Mouse (Mus musculus) midbrain, embryonic 11.5 days (tissue): ENCODE measurements at regions not wholly inside any gene's neighbourhood (a gene's known extent, or its start where the extent isn't known, plus 50 kb on each side); places are given as distances from the start of the nearest gene placed in this dataset.

Experiments
- ATAC-seq: fragments of 200-750 bp; cut with Nextera tagmentation; 2 replicates; pipeline ENCODE4 v1.8.0; 2017; ENCODE audit warnings: moderate TSS enrichment, moderate library complexity; ENCODE audit not compliant: low FRiP score
- DNase-seq: peaks from one replicate; pipeline ENCODE4 v3.0.0; 2015; ENCODE audit warnings: low spot score; ENCODE audit errors: missing footprints
- H3K27ac ChIP-seq: fragments of 300-500 bp; sonication (generic); 2 replicates; pipeline ENCODE4 v1.5.1; 2014; ENCODE audit warnings: low read depth, low read length
- H3K27me3 ChIP-seq: fragments of 300-500 bp; sonication (generic); 2 replicates; pipeline ENCODE4 v1.6.1; 2014; ENCODE audit warnings: mild to moderate bottlenecking, low read length, moderate library complexity, mixed read lengths; ENCODE audit not compliant: control insufficient read depth, insufficient read depth
- H3K36me3 ChIP-seq: fragments of 300-500 bp; sonication (generic); 2 replicates; pipeline ENCODE4 v1.6.1; 2014; ENCODE audit warnings: mild to moderate bottlenecking, low read length, moderate library complexity, mixed read lengths; ENCODE audit not compliant: control insufficient read depth, insufficient read depth
- H3K4me1 ChIP-seq: fragments of 300-500 bp; sonication (generic); 2 replicates; pipeline ENCODE4 v1.6.1; 2014; ENCODE audit warnings: low read length; ENCODE audit not compliant: control insufficient read depth, insufficient read depth
- H3K4me2 ChIP-seq: fragments of 300-500 bp; sonication (generic); 2 replicates; pipeline ENCODE4 v1.6.1; 2014; ENCODE audit warnings: mild to moderate bottlenecking, moderate library complexity
- H3K4me3 ChIP-seq: fragments of 300-500 bp; sonication (generic); 2 replicates; pipeline ENCODE4 v1.5.1; 2014; ENCODE audit warnings: low read depth, low read length
- H3K9ac ChIP-seq: fragments of 300-500 bp; sonication (generic); 2 replicates; pipeline ENCODE4 v1.6.1; 2014; ENCODE audit warnings: low read length
- H3K9me3 ChIP-seq: fragments of 300-500 bp; sonication (generic); 2 replicates; pipeline ENCODE4 v1.6.1; 2016; ENCODE audit warnings: low read length; ENCODE audit not compliant: control insufficient read depth
- WGBS: fragments of 180-500 bp; shearing (Covaris S2); extraction: QIAGEN DNeasy Blood & Tissue Kit; methylation state at CpG from one replicate; pipeline ENCODE4 v1.1.7; 2014; 5-methylcytosine and 5-hydroxymethylcytosine counted together

- Histone ChIP-seq H3K9me3 (no peaks in the 10 kb centered on the region), H3K27ac (no peak overlapping the region), H3K4me3 (no peak overlapping the region), H3K36me3 (no peaks in the 10 kb centered on the region), H3K4me1 (no peaks in the 10 kb centered on the region), H3K9ac (no peak overlapping the region), H3K4me2 (no peak overlapping the region), H3K27me3 (no peaks in the 10 kb centered on the region)
- ATAC-seq: no peak
- WGBS: 96% methylated on average over 5 of the region's 5 CpGs
- DNase-seq: no peak
These were observed 168.3 kb upstream of the Foxn2 start for GRCm38 (mm10) chr17:88272161-88272560.

GRCm38 (mm10) chr17:88273520-88273919 lies 167.0 kb upstream of the Foxn2 start:
- no peak overlapping the region for H3K4me3 ChIP-seq
- no peaks in the 10 kb centered on the region for H3K27me3 ChIP-seq
- H3K27ac ChIP-seq: no peak overlapping the region
- H3K4me2 ChIP-seq: no peak overlapping the region
- H3K36me3 ChIP-seq: no peaks in the 10 kb centered on the region
- H3K9ac ChIP-seq: no peak overlapping the region
- ATAC-seq (no peak), DNase-seq (no peak)
- H3K9me3 ChIP-seq: no peaks in the 10 kb centered on the region
- no peaks in the 10 kb centered on the region for H3K4me1 ChIP-seq
- 91% methylated on average over 9 of the region's 9 CpGs for WGBS

GRCm38 (mm10) chr17:88274003-88274698 lies 166.4 kb upstream of the Foxn2 start:
- no peak for DNase-seq
- Histone ChIP-seq H3K4me1 (no peaks in the 10 kb centered on the region), H3K9ac (no peak overlapping the region), H3K27me3 (no peaks in the 10 kb centered on the region), H3K9me3 (no peaks in the 10 kb centered on the region), H3K4me3 (no peak overlapping the region), H3K27ac (no peak overlapping the region), H3K4me2 (no peak overlapping the region), H3K36me3 (no peaks in the 10 kb centered on the region)
- 85% methylated on average over 14 of the region's 14 CpGs for WGBS
- no peak for ATAC-seq

- DNase-seq (no peak), ATAC-seq (no peak)
- Histone ChIP-seq H3K4me3 (no peak overlapping the region), H3K27ac (no peak overlapping the region), H3K9me3 (no peaks in the 10 kb centered on the region), H3K4me1 (no peaks in the 10 kb centered on the region), H3K27me3 (no peaks in the 10 kb centered on the region), H3K36me3 (no peaks in the 10 kb centered on the region), H3K4me2 (no peak overlapping the region), H3K9ac (no peak overlapping the region)
- WGBS: 67% methylated on average over 6 of the region's 6 CpGs
These were observed 165.6 kb upstream of the Foxn2 start for GRCm38 (mm10) chr17:88274720-88275433.

GRCm38 (mm10) chr17:88279656-88280055 lies 160.9 kb upstream of the Foxn2 start:
- H3K27me3 ChIP-seq: no peaks in the 10 kb centered on the region
- H3K27ac ChIP-seq: no peak overlapping the region
- no peak for ATAC-seq
- no peaks in the 10 kb centered on the region for H3K36me3 ChIP-seq
- WGBS: 83% methylated on average over 5 of the region's 5 CpGs
- DNase-seq: no peak
- no peaks in the 10 kb centered on the region for H3K9me3 ChIP-seq
- H3K9ac ChIP-seq: no peak overlapping the region
- H3K4me2 ChIP-seq: no peak overlapping the region
- no peak overlapping the region for H3K4me3 ChIP-seq
- H3K4me1 ChIP-seq: no peaks in the 10 kb centered on the region

GRCm38 (mm10) chr17:88282711-88283110 lies 157.8 kb upstream of the Foxn2 start:
- no peaks in the 10 kb centered on the region for H3K4me1 ChIP-seq
- DNase-seq (no peak), ATAC-seq (no peak)
- no peak overlapping the region for H3K9ac ChIP-seq
- H3K27me3 ChIP-seq: no peaks in the 10 kb centered on the region
- no peaks in the 10 kb centered on the region; the same call in 1 of the 2 replicates for H3K9me3 ChIP-seq
- H3K36me3 ChIP-seq: no peaks in the 10 kb centered on the region
- 37% methylated on average over 1 of the region's 1 CpGs for WGBS
- H3K4me3 ChIP-seq: no peak overlapping the region
- no peak overlapping the region for H3K4me2 ChIP-seq
- H3K27ac ChIP-seq: no peak overlapping the region

DNA sequence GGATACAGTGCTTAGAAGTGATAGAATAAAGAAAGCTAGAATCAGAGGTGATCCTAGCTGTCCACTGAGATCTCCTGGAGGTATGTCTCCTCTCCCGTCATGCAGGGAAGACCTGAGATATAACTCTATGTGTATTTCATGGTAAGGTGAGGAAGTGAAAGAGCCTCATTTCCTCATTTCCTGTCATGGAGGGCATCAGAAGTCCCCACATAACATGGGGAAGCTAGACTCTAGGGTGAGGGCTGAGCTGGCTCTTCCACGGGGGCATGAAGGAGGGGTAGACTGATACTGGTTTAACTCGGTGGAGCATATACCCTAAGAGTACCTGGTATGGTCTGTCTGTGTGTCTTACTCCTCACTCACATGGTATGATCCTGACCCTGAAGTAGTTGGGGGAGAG lies 156.0 kb upstream of the Foxn2 start:
- H3K9ac ChIP-seq: no peak overlapping the region
- H3K27me3 ChIP-seq: no peaks in the 10 kb centered on the region
- DNase-seq (no peak), ATAC-seq (no peak)
- H3K4me2 ChIP-seq: no peak overlapping the region
- WGBS: 85% methylated on average over 3 of the region's 3 CpGs
- no peaks in the 10 kb centered on the region for H3K4me1 ChIP-seq
- H3K4me3 ChIP-seq: no peak overlapping the region
- no peaks in the 10 kb centered on the region; the same call in 1 of the 2 replicates for H3K9me3 ChIP-seq
- H3K36me3 ChIP-seq: no peaks in the 10 kb centered on the region
- H3K27ac ChIP-seq: no peak overlapping the region

- H3K4me2 ChIP-seq: no peak overlapping the region
- no peaks in the 10 kb centered on the region; the same call in 1 of the 2 replicates for H3K9me3 ChIP-seq
- H3K36me3 ChIP-seq: no peaks in the 10 kb centered on the region
- no peak for ATAC-seq
- H3K4me1 ChIP-seq: no peaks in the 10 kb centered on the region
- no peak overlapping the region for H3K9ac ChIP-seq
- H3K27me3 ChIP-seq: no peaks in the 10 kb centered on the region
- no peak for DNase-seq
- no peak overlapping the region for H3K4me3 ChIP-seq
- H3K27ac ChIP-seq: no peak overlapping the region
- WGBS: 81% methylated on average over 1 of the region's 1 CpGs
These were observed 152.7 kb upstream of the Foxn2 start for GRCm38 (mm10) chr17:88287861-88288260.

GRCm38 (mm10) chr17:88297520-88297919 lies 143.0 kb upstream of the Foxn2 start:
- WGBS: 59% methylated on average over 4 of the region's 4 CpGs
- no peaks in the 10 kb centered on the region for H3K4me1 ChIP-seq
- H3K27me3 ChIP-seq: no peaks in the 10 kb centered on the region
- H3K9me3 ChIP-seq: no peaks in the 10 kb centered on the region
- ATAC-seq (no peak), DNase-seq (no peak)
- H3K4me3 ChIP-seq: no peak overlapping the region
- no peaks in the 10 kb centered on the region for H3K36me3 ChIP-seq
- no peak overlapping the region for H3K27ac ChIP-seq
- H3K9ac ChIP-seq: no peak overlapping the region
- no peak overlapping the region for H3K4me2 ChIP-seq
